Mouse (Mus musculus): ENCODE results near the gene Pim3. TPM values are rescaled to one million over a fixed set of nuclear protein-coding genes. Genes with fewer than 3 reads are reported as not detected.

Pim3 gene
- polyA plus RNA-seq, 2 experiments: 3.1 to 8.5 TPM

GRCm38 (mm10) chr15:88860781-88861180 lies 1.2 kb upstream of the Pim3 start:
- no peak for ATAC-seq (ENCODE audit: insufficient read depth)
- Histone ChIP-seq H3K4me1 (replicated peaks; ENCODE audit: control insufficient read depth in 2 of 2, insufficient read depth in 2 of 2, low read length in 1 of 2) (peaks cover 7 to 9% of the 10 kb centered on the region in 2 experiments), H3K27ac (no peak overlapping the region), H3K4me2 (ENCODE audit: low read depth) (no peak overlapping the region), H3K9ac (replicated peaks) (no peak overlapping the region), H3K9me3 (ENCODE audit: control insufficient read depth, low read length) (no peaks in the 10 kb centered on the region), H3K36me3 (replicated peaks; ENCODE audit: control insufficient read depth, insufficient read depth, low read depth) (peaks cover 8% of the 10 kb centered on the region), H3K4me3 (ENCODE audit: insufficient read depth in 1 of 2, low read depth in 2 of 2, low read length in 2 of 2) (no peak overlapping the region), H3K27me3 (ENCODE audit: control insufficient read depth, insufficient read depth, low read length) (no peaks in the 10 kb centered on the region)
- TF ChIP-seq CTCF (IDR thresholded peaks at IDR 0.05; ENCODE audit: low read depth): no peak
- TF ChIP-seq EP300 (IDR thresholded peaks at IDR 0.05; ENCODE audit: low read depth): no peak
- WGBS (ENCODE audit: insufficient replicate concordance): 62% methylated on average over 3 of the region's 3 CpGs
- DNase-seq (ENCODE audit: low read depth in 3 of 3, low spot score in 3 of 3): no peak

GRCm38 (mm10) chr15:88862881-88863694 lies 1.1 kb downstream of the Pim3 start:
- no peak for DNase-seq (ENCODE audit: low read depth in 3 of 3, low spot score in 3 of 3)
- no peaks in the 10 kb centered on the region for H3K9me3 ChIP-seq (ENCODE audit: control insufficient read depth, low read length)
- 0 out of 2 replicates have a peak, but pooled peaks have one; percentile 0 for ATAC-seq (ENCODE audit: insufficient read depth)
- under 1% methylated on average over 92 of the region's 98 CpGs for WGBS (ENCODE audit: insufficient replicate concordance)
- H3K4me3 ChIP-seq (ENCODE audit: insufficient read depth in 1 of 2, low read depth in 2 of 2, low read length in 2 of 2): peak overlapping the region; percentile 60 to 69
- no peaks in the 10 kb centered on the region for H3K27me3 ChIP-seq (ENCODE audit: control insufficient read depth, insufficient read depth, low read length)
- peaks cover 7 to 18% of the 10 kb centered on the region in 2 experiments for H3K4me1 ChIP-seq (replicated peaks; ENCODE audit: control insufficient read depth in 2 of 2, insufficient read depth in 2 of 2, low read length in 1 of 2)
- H3K9ac ChIP-seq (replicated peaks): peak overlapping the region; percentile 48
- TF ChIP-seq CTCF (IDR thresholded peaks at IDR 0.05; ENCODE audit: low read depth) (no peak), EP300 (IDR thresholded peaks at IDR 0.05; ENCODE audit: low read depth) (no peak)
- H3K36me3 ChIP-seq (replicated peaks; ENCODE audit: control insufficient read depth, insufficient read depth, low read depth): peaks cover 8% of the 10 kb centered on the region
- peak overlapping the region; percentile 83 for H3K4me2 ChIP-seq (ENCODE audit: low read depth)
- H3K27ac ChIP-seq: no peak overlapping the region

GRCm38 (mm10) chr15:88863695-88864231 lies 1.8 kb downstream of the Pim3 start:
- peak overlapping the region; percentile 83 for H3K4me2 ChIP-seq (ENCODE audit: low read depth)
- peaks cover 7 to 18% of the 10 kb centered on the region in 2 experiments for H3K4me1 ChIP-seq (replicated peaks; ENCODE audit: control insufficient read depth in 2 of 2, insufficient read depth in 2 of 2, low read length in 1 of 2)
- no peaks in the 10 kb centered on the region for H3K27me3 ChIP-seq (ENCODE audit: control insufficient read depth, insufficient read depth, low read length)
- no peak for TF ChIP-seq EP300 (IDR thresholded peaks at IDR 0.05; ENCODE audit: low read depth)
- TF ChIP-seq CTCF (IDR thresholded peaks at IDR 0.05; ENCODE audit: low read depth): no peak; the same call in 1 of the 2 replicates
- 3% methylated on average over 26 of the region's 39 CpGs for WGBS (ENCODE audit: insufficient replicate concordance)
- ATAC-seq (ENCODE audit: insufficient read depth): peak; percentile 29
- H3K9me3 ChIP-seq (ENCODE audit: control insufficient read depth, low read length): no peaks in the 10 kb centered on the region
- peak overlapping the region; percentile 60 to 69 for H3K4me3 ChIP-seq (ENCODE audit: insufficient read depth in 1 of 2, low read depth in 2 of 2, low read length in 2 of 2)
- H3K27ac ChIP-seq: no peak overlapping the region
- H3K9ac ChIP-seq (replicated peaks): peak overlapping the region; percentile 37
- H3K36me3 ChIP-seq (replicated peaks; ENCODE audit: control insufficient read depth, insufficient read depth, low read depth): peaks cover 8% of the 10 kb centered on the region
- peak; percentile 62 to 69 (median 62) for DNase-seq (ENCODE audit: low read depth in 3 of 3, low spot score in 3 of 3)

GRCm38 (mm10) chr15:88864270-88865030 lies 2.5 kb downstream of the Pim3 start:
- WGBS (ENCODE audit: insufficient replicate concordance): 65% methylated on average over 22 of the region's 22 CpGs
- peaks cover 7 to 18% of the 10 kb centered on the region in 2 experiments for H3K4me1 ChIP-seq (replicated peaks; ENCODE audit: control insufficient read depth in 2 of 2, insufficient read depth in 2 of 2, low read length in 1 of 2)

More at GRCm38 (mm10) chr15:88864270-88865030, 2.5 kb downstream of the Pim3 start:
- H3K27me3 ChIP-seq (ENCODE audit: control insufficient read depth, insufficient read depth, low read length): no peaks in the 10 kb centered on the region
- TF ChIP-seq CTCF (IDR thresholded peaks at IDR 0.05; ENCODE audit: low read depth): no peak
- TF ChIP-seq EP300 (IDR thresholded peaks at IDR 0.05; ENCODE audit: low read depth): no peak
- ATAC-seq (ENCODE audit: insufficient read depth) (no peak), DNase-seq (ENCODE audit: low read depth in 3 of 3, low spot score in 3 of 3) (no peak)
- H3K9ac ChIP-seq (replicated peaks): no peak overlapping the region
- H3K4me2 ChIP-seq (ENCODE audit: low read depth): peak overlapping the region; percentile 83
- H3K27ac ChIP-seq: no peak overlapping the region
- peak overlapping the region; percentile 60 to 69 for H3K4me3 ChIP-seq (ENCODE audit: insufficient read depth in 1 of 2, low read depth in 2 of 2, low read length in 2 of 2)
- H3K9me3 ChIP-seq (ENCODE audit: control insufficient read depth, low read length): no peaks in the 10 kb centered on the region
- peaks cover 8% of the 10 kb centered on the region for H3K36me3 ChIP-seq (replicated peaks; ENCODE audit: control insufficient read depth, insufficient read depth, low read depth)
